Mouse (Mus musculus): ENCODE measurements around the gene Crybg1.

DNA sequence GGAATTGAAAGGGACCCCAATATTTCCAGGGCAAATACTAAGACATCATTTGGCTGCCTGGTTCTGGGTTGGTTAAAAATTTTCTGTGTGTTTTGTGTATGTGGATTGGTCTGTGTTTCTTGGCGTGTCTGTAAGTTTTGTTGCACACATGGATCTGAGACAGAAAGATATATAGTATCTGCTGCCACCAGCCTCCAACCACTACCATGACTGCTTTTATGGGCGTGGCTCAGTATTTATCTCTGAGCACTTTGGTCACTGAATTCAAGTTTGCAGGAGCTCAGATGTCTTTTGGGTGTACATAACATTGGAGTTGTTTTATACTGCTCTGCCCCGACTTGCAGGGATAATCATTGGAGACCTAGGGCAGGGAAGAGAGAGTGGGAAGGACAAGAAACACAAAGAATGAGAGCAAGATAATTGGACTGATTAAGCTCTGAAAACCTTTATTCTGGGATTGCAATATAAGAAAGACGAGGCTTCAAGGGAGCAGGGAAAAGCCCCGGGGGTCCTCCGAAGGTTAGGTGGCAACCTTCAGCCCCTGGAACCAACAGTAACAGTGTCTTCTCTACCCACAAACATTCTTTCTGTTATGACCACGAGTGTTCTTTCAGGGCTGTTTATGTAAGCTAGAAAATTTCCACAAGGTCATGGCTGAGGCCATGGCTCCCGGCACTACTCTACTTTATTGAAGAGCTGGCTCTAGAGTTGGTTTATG lies 15.8 kb upstream of the Crybg1 start:
- TF ChIP-seq POLR2A (IDR thresholded peaks at IDR 0.05; ENCODE audit: low read depth, low read length) (no peak), USF1 (IDR thresholded peaks at IDR 0.05; ENCODE audit: low read depth, low read length) (no peak), CTCF (conservative IDR thresholded peaks at IDR 0.05 in 1 of 2, IDR thresholded peaks at IDR 0.05 in 1 of 2; ENCODE audit: low read depth in 2 of 2, low read length in 2 of 2) (no peak), MEF2A (IDR thresholded peaks at IDR 0.05; ENCODE audit: borderline replicate concordance, low read depth, low read length) (no peak), ZMIZ1 (IDR thresholded peaks at IDR 0.05; ENCODE audit: low read depth, low read length) (no peak), KAT2A (IDR thresholded peaks at IDR 0.05; ENCODE audit: insufficient replicate concordance, low read length) (no peak)
